ENCODE assay signal across 8 mouse cellular contexts in genomic region chr4:41314141-41315129, GRCm38 (mm10). TPM values are rescaled to one million over a fixed set of nuclear protein-coding genes. Genes with fewer than 3 reads are reported as not detected.
DNase-seq lines count a peak whose midpoint lies in the region; ATAC-seq lines count a peak whose summit lies in the region.

Gene Dcaf12 (minus strand): TSS chr4:41314889.

- no peaks in the 10 kb centered on the region for H3K27me3 ChIP-seq in heart, embryonic 13.5 days (replicated peaks)
- no peaks in the 10 kb centered on the region for H3K27me3 ChIP-seq in liver, embryonic 12.5 days (replicated peaks)
- H3K27me3 ChIP-seq in stomach, embryonic 15.5 days (replicated peaks): no peaks in the 10 kb centered on the region

- H3K9ac ChIP-seq in heart, embryonic 13.5 days: peak within 1 kb of the TSS; percentile 94
- H3K9ac ChIP-seq in liver, embryonic 12.5 days: peak within 1 kb of the TSS; percentile 99
- H3K9ac ChIP-seq in stomach, embryonic 15.5 days: peak within 1 kb of the TSS; percentile 98

- no peaks in the 10 kb centered on the region for H3K9me3 ChIP-seq in heart, embryonic 13.5 days
- H3K9me3 ChIP-seq in liver, embryonic 12.5 days (replicated peaks): no peaks in the 10 kb centered on the region
- H3K9me3 ChIP-seq in stomach, embryonic 15.5 days: no peaks in the 10 kb centered on the region

- peak; percentile 96 for DNase-seq in CD4-positive, CD25-positive, alpha-beta regulatory T cell, adult 2 months (ENCODE audit: low read depth, low spot score)
- DNase-seq in fat pad, adult 2 months (ENCODE audit: extremely low read depth, low read depth, low spot score): peak; percentile 67
- DNase-seq in kidney, postnatal 10 days: peak; percentile 98
- DNase-seq in natural killer cell, adult 2 months (ENCODE audit: low spot score in 2 of 2): peak; percentile 90 to 91

- peak within 1 kb of the TSS; percentile 96 for H3K4me3 ChIP-seq in brown adipose tissue, adult 24 weeks (ENCODE audit: insufficient read depth, low read depth, low read length)
- peak within 1 kb of the TSS; percentile 85 for H3K4me3 ChIP-seq in heart, embryonic 13.5 days
- peak within 1 kb of the TSS; percentile 100 for H3K4me3 ChIP-seq in liver, embryonic 12.5 days
- peak within 1 kb of the TSS; percentile 94 for H3K4me3 ChIP-seq in stomach, embryonic 15.5 days (replicated peaks)

- H3K27ac ChIP-seq in brown adipose tissue, adult 24 weeks (replicated peaks; ENCODE audit: low read depth, low read length): peak within 1 kb of the TSS; percentile 98
- H3K27ac ChIP-seq in heart, embryonic 13.5 days (replicated peaks): peak within 1 kb of the TSS; percentile 99
- peak within 1 kb of the TSS; percentile 99 for H3K27ac ChIP-seq in liver, embryonic 12.5 days
- H3K27ac ChIP-seq in stomach, embryonic 15.5 days: peak within 1 kb of the TSS; percentile 98

- peak; percentile 89 for ATAC-seq in heart, embryonic 13.5 days (ENCODE audit: extremely low read depth, insufficient number of reproducible peaks, low FRiP score, low TSS enrichment)
- peak; percentile 94 for ATAC-seq in liver, embryonic 12.5 days
- ATAC-seq in stomach, embryonic 15.5 days (ENCODE audit: insufficient read depth, low FRiP score, low read depth): peak; percentile 96

- peaks cover 6% of the 10 kb centered on the region for H3K4me1 ChIP-seq in brown adipose tissue, adult 24 weeks (ENCODE audit: control insufficient read depth, insufficient read depth, insufficient read length, low read length)
- peaks cover 25% of the 10 kb centered on the region for H3K4me1 ChIP-seq in heart, embryonic 13.5 days
- peaks cover 43% of the 10 kb centered on the region for H3K4me1 ChIP-seq in liver, embryonic 12.5 days
- H3K4me1 ChIP-seq in stomach, embryonic 15.5 days: peaks cover 16% of the 10 kb centered on the region

- H3K36me3 ChIP-seq in heart, embryonic 13.5 days: peaks cover 38% of the 10 kb centered on the region
- peaks cover 38% of the 10 kb centered on the region for H3K36me3 ChIP-seq in liver, embryonic 12.5 days
- H3K36me3 ChIP-seq in stomach, embryonic 15.5 days: peaks cover 3% of the 10 kb centered on the region; the same call in 1 of the 2 replicates

- H3K4me2 ChIP-seq in heart, embryonic 13.5 days: peak within 1 kb of the TSS; percentile 85
- H3K4me2 ChIP-seq in liver, embryonic 12.5 days: peak within 1 kb of the TSS; percentile 88
- peak within 1 kb of the TSS; percentile 77 for H3K4me2 ChIP-seq in stomach, embryonic 15.5 days

- under 1% methylated on average over 70 of the region's 70 CpGs for WGBS in heart, embryonic 13.5 days
- WGBS in liver, embryonic 12.5 days (ENCODE audit: insufficient replicate concordance): under 1% methylated on average over 70 of the region's 70 CpGs
- under 1% methylated on average over 70 of the region's 70 CpGs for WGBS in stomach, embryonic 15.5 days

RNA-seq across cellular contexts. Expression of gene Dcaf12, which starts in this region (rescaled TPM):
- 15.5 and 18.8 TPM in 2 replicates for polyA plus RNA-seq in brown adipose tissue, adult 24 weeks (2012; ENCODE audit: insufficient read depth, insufficient read length, missing spikeins)
- polyA plus RNA-seq in heart, embryonic 13.5 days (2015; fragmentation: Nextera tagmentation; extraction: Ambion mirVana): 41.9 TPM in 2 replicates
- polyA plus RNA-seq in liver, embryonic 12.5 days (2016; fragmentation: Nextera tagmentation; extraction: Ambion mirVana): 61.4 and 64.5 TPM in 2 replicates
- polyA plus RNA-seq in stomach, embryonic 15.5 days (2015; fragmentation: Nextera tagmentation; extraction: Ambion mirVana): 56.2 and 58.7 TPM in 2 replicates

Comparison
In these comparisons a context has a peak if more than half of its experiments do, and no peak if none do; other contexts are left out.
1. Peak in every context shown above with its lines: DNase-seq, ATAC-seq, H3K4me3 ChIP-seq and H3K27ac ChIP-seq.